Mouse (Mus musculus) heart, postnatal 14 days (tissue): ENCODE data around the gene Ranbp3. TPM values are rescaled to one million over a fixed set of nuclear protein-coding genes. Genes with fewer than 3 reads are reported as not detected.

Experiments used
- DNase-seq, 2 experiments: peaks; one replicate each; pipeline ENCODE4 v3.0.0; 2021 to 2022
- intact Hi-C: fragments of 180-260 bp; cut with DNase I; formaldehyde crosslinking; loops from one replicate; pipeline ENCODE4 v1.15.1; 2025
- total RNA-seq, 2 experiments: library from RNA; stranded (reverse); gene quantifications; 2 replicates each; pipeline ENCODE4 v1.2.3; 2021

The Ranbp3 gene
- total RNA-seq, 2 experiments from 2014 or later = 41.8 to 44.7 TPM

- intact Hi-C loops = loop anchor here (1.0 to 5.0 kb wide), 4 partner anchors 41 to 311 kb away; partner anchors contain the start of genes Catsperd, Lonp1 and Rpl36
- DNase-seq = peak; percentile 87 to 91
Observed at GRCm38 (mm10) chr17:56668384-56669144, 4.5 kb upstream of the Ranbp3 start.

GRCm38 (mm10) chr17:56669766-56670165, 3.3 kb upstream of the Ranbp3 start:
- intact Hi-C loops = loop anchor here (1.0 to 5.0 kb wide), 4 partner anchors 42 to 312 kb away; partner anchors contain the start of genes Catsperd, Lonp1 and Rpl36
- no peak for DNase-seq

GRCm38 (mm10) chr17:56673647-56674416, 738 bp downstream of the Ranbp3 start:
- intact Hi-C loops = loop anchor here (2.0 kb wide), 1 partner anchor 39 kb away; no protein-coding TSS in a partner anchor
- no peak for DNase-seq

GRCm38 (mm10) chr17:56681791-56682190, 8.7 kb downstream of the Ranbp3 start:
- no peak for DNase-seq
- intact Hi-C loops = no loop called here

- intact Hi-C loops = no loop called here
- DNase-seq = no peak
Observed at GRCm38 (mm10) chr17:56682880-56683279, 9.8 kb downstream of the Ranbp3 start.

GRCm38 (mm10) chr17:56683546-56684140, 10.5 kb downstream of the Ranbp3 start:
- no peak for DNase-seq
- intact Hi-C loops = no loop called here

- no peak for DNase-seq
- intact Hi-C loops = loop anchor here (5.0 kb wide), 1 partner anchor 73 kb away; the partner anchor contains the start of gene Nrtn
Observed at GRCm38 (mm10) chr17:56684649-56685048, 11.6 kb downstream of the Ranbp3 start.

- intact Hi-C loops = loop anchor here (5.0 kb wide), 1 partner anchor 70 kb away; the partner anchor contains the start of gene Nrtn
- no peak for DNase-seq
Observed at GRCm38 (mm10) chr17:56686801-56687200, 13.7 kb downstream of the Ranbp3 start.

GRCm38 (mm10) chr17:56688045-56688444, 15.0 kb downstream of the Ranbp3 start:
- intact Hi-C loops = loop anchor here (5.0 kb wide), 1 partner anchor 69 kb away; the partner anchor contains the start of gene Nrtn
- DNase-seq = no peak

- DNase-seq = no peak
- intact Hi-C loops = loop anchor here (5.0 kb wide), 1 partner anchor 69 kb away; the partner anchor contains the start of gene Nrtn
Observed at GRCm38 (mm10) chr17:56688689-56689088, 15.6 kb downstream of the Ranbp3 start.

GRCm38 (mm10) chr17:56693395-56693794, 20.3 kb downstream of the Ranbp3 start:
- intact Hi-C loops = no loop called here
- DNase-seq = no peak

- peak; percentile 44 to 64 for DNase-seq
- intact Hi-C loops = no loop called here
Observed at GRCm38 (mm10) chr17:56693851-56694310, 20.8 kb downstream of the Ranbp3 start.

GRCm38 (mm10) chr17:56700451-56700850, 27.4 kb downstream of the Ranbp3 start:
- DNase-seq = no peak
- intact Hi-C loops = no loop called here

- no peak for DNase-seq
- intact Hi-C loops = no loop called here
Observed at GRCm38 (mm10) chr17:56703038-56703437, 29.9 kb downstream of the Ranbp3 start.

GRCm38 (mm10) chr17:56706515-56706914, 33.4 kb downstream of the Ranbp3 start:
- intact Hi-C loops = no loop called here
- no peak for DNase-seq

GRCm38 (mm10) chr17:56708692-56709091, 35.6 kb downstream of the Ranbp3 start:
- intact Hi-C loops = no loop called here
- no peak for DNase-seq

- intact Hi-C loops = no loop called here
- no peak for DNase-seq
Observed at GRCm38 (mm10) chr17:56709708-56710107, 36.6 kb downstream of the Ranbp3 start.

GRCm38 (mm10) chr17:56715360-56715759, 42.3 kb downstream of the Ranbp3 start:
- intact Hi-C loops = no loop called here
- DNase-seq = no peak

GRCm38 (mm10) chr17:56715914-56716654, 43.0 kb downstream of the Ranbp3 start:
- intact Hi-C loops = no loop called here
- no peak for DNase-seq
